Mouse (Mus musculus) MEL-GATA-1-ER (cell line): ENCODE data around the gene Pou3f3.

Source experiments
- DNase-seq: peaks from one replicate; pipeline ENCODE4 v3.0.0-alpha.2; 2012; ENCODE audit warnings: low read depth; ENCODE audit errors: extremely low read depth

The Pou3f3 gene

GRCm38 (mm10) chr1:42709431-42710160 lies 14.0 kb downstream of the Pou3f3 start:
- DNase-seq, result no peak

DNA sequence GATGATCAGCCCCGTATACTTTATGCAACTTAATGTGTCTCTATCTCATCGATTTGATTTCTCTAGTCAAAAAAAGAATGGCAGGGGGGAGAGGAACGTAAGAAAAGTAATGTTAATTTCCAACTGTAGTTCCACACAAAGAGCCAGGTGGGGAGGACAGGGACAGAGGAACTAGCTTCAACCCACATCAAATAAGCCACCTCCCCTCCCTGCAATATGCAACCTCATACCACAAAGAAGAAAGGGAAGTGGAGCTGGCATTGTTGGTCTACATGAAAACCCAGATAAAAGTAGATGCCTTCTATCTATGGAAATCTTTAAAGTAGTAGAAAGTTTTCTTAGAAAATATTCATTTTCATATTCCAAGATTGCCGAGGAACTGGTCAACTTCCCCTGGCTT lies 14.7 kb downstream of the Pou3f3 start:
- DNase-seq, result no peak

GRCm38 (mm10) chr1:42710995-42711394 lies 15.4 kb downstream of the Pou3f3 start:
- no peak for DNase-seq

DNA sequence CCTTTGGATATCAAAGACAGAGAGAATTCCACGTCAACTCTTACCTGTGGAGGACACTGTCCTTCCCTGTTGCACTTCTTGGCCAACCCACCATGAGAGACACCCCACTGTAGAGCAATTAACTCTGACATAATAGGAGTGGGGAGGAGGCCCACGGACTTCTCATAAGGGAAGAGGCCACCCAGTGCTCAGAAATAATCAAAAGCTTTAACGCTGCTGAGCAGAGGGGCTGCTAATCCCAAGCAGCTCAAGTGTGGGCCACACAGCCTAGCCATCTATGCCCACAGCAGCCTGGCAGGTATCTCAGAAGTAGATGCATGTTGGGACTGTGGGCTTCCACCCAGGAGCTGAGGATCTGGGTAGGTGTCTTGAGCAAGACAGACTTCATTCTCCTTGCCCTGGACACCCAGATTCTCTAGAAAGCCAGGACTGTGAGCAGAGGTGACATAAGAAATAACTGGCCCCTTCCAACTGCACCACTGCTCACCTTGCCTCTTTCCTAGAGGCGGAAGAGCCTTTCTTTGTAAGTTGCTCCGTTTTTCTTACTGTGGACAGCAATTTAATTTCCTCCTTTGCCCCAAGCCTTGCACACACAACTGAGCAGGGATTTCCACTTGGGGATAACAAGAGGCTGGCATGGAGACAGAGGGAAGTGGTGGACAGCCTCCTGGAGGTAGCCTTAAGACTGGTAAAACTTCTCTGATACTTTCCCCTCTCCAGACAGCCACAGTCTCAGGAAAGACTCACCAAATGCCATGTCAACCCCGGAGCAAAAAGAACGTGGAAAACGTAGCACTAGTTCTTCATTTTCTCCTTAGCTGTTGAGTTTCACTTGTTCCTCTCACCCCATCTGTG lies 16.1 kb downstream of the Pou3f3 start:
- no peak for DNase-seq

DNA sequence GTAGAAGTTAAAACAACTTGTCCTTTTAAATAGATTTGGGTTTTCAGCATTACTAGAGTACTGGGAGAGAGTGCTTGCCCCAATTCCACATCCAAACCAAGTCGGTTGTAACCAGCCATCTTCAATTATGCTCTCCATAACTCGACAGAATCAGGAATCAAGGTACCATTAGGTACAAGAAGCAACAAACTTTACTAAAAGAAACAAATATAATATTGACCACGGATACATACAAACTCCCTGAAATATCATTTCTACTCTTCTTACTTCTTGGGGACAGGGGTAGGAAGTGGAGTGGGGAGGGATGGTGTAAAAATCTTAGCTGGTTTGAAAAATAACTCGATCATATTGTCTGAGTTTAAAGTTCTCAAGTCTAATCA lies 16.7 kb downstream of the Pou3f3 start:
- no peak for DNase-seq

- DNase-seq, result no peak
Measured at GRCm38 (mm10) chr1:42713104-42713932, 17.8 kb downstream of the Pou3f3 start.

- no peak for DNase-seq
Measured at GRCm38 (mm10) chr1:42714016-42714931, 18.7 kb downstream of the Pou3f3 start.

- no peak for DNase-seq
Measured at GRCm38 (mm10) chr1:42718549-42718948, 23.0 kb downstream of the Pou3f3 start.

DNA sequence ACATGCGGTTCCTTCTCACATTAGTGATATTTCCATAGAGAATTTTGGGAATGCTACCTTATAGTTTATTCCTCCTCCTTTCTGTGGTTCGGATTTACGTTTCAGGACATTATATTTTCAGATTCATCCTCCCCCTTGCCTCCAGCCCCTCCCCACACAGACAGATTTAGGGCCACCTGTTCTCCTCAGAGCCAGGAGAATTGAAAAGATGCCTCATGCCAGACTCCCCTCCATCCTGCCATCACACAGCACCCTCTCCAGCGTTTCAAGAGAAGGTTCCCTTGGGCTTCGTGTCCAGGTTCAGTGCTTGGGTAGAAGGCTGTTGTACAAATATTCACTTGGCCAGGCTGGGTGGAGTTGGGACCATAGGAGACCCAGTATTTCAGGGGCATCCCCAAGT lies 25.8 kb downstream of the Pou3f3 start:
- DNase-seq, result no peak

DNA sequence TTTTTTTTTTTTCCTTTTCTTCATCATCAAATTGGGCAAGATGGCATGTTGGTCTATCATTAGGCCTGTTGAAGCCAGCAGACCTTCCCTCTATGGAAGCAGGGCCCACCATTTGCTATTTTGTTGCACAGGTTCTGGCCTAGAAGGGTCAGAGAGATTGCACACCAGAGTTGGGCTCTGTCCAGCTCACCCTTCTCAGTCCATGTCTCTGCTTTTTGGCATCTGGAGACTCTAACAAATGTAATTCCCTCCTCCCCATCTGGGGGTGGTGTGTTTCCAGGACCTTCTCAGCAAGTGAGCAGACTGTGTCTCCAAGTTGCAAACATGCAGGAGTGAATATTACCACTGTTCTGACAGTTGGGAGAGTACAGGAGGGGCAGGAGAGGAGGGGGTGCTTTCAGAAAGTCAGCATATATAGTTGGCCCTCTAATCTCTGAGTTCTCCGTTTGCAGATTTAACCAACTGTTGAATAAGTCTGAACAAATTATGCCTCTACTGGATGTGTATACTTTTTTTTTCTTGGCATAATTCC lies 28.3 kb downstream of the Pou3f3 start:
- no peak for DNase-seq

GRCm38 (mm10) chr1:42724881-42725280 lies 29.3 kb downstream of the Pou3f3 start:
- DNase-seq, result no peak

GRCm38 (mm10) chr1:42727161-42727560 lies 31.6 kb downstream of the Pou3f3 start:
- no peak for DNase-seq

DNA sequence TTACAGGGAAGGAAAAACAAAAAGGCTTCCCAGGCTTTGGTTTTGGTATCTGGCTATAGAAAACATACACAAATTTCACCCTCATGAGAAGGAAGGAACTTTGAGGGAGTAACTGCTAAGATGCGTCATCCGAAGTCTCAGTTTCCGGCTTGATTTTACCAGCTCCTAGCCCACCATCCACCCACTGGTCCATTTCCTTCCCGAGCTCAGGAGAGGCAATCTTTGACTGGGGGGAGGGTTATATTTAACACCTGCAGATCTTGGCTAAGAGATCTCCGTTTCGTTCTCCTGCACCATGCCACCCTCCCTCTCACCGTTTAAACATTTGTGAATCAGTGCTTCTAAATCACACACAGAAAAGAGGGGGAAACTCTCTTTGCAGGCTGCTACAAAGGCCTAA lies 32.1 kb downstream of the Pou3f3 start:
- no peak for DNase-seq

GRCm38 (mm10) chr1:42741383-42742241 lies 46.0 kb downstream of the Pou3f3 start:
- no peak for DNase-seq

DNA sequence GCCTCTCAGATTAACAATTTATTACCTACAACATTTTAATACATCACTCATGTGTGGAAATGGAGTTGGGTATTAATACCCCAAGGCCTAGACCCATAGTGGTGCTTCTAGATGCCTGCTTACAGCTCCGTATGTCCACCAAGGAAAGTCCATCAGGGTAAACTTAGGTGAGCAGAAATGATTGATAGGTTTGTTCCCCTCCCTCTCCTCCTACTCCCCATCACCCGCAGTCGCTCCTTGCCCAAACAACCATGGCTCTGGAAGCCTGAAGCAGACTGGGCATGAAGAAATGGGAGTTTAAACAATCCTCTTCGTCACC lies 46.6 kb downstream of the Pou3f3 start:
- DNase-seq, result no peak

- no peak for DNase-seq
Measured at GRCm38 (mm10) chr1:42745047-42745446, 49.5 kb downstream of the Pou3f3 start.

DNA sequence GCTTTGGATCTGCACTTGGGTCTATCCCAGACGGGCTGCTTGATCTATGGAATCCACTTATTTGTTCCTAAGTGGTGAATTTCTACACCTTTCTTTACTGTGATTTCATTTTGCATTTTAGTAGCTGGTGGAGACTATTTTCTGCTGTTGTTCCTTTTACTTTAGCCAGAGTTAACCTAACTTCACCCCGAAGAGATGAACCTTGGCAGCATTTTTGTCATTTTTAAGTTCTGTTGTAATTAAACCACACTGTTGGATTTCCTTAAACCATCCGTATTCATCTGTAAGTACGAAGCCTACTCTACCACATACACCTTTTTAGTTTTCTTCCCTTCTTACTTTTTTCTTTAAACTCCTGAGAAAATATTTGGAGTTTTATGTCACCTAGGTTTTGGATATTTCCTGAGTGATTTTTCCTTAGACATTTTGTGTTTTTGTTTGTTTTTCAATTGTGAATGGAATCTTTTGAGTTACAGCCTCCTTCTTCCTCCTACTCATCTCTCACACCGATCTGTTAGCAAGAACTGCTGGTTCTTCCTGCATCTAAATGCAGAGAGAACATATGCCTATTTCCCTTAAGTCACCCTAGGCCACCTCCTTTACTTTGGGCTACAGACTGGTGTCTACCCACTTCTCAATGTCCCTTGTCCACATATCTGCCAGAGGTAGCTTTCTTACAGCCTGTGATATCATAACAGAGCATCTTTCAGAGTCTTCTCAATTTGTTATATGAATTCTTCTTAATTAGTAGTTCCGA lies 54.1 kb downstream of the Pou3f3 start:
- DNase-seq, result no peak
